ENCODE assay signal across 32 mouse cellular contexts in the genomic region with DNA sequence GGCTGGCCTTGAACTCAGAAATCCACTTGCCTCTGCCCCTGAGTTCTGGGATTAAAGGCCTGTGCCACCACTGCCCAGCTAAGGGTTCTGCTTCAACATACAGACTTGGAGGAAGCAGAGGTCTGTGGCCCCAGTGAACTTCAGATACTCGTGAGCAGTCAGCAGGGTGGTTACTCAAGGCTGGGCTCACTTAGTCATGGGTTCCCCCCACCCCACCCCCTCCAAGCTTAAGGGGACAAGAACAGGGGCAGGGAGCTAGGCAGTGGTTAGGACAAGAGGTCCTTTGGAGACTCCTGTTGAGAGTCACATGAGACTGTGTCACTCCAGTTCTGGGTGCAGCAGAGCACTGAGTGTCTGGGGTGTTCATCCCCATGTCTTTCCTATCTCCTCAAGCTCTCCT. TPM values are rescaled to one million over a fixed set of nuclear protein-coding genes. Genes with fewer than 3 reads are reported as not detected.
DNase-seq lines count a peak whose midpoint lies in the region; ATAC-seq lines count a peak whose summit lies in the region.
"Had no signal": no experiment of that assay in that cellular context is flagged by ENCODE, and none has a peak within 500 bp of the region (broad histone marks: within the 10 kb centered on the region; RNA-seq: fewer than 3 reads in every experiment).

No protein-coding gene starts in this region.

- no peak overlapping the region for H3K9ac ChIP-seq in forebrain, embryonic 14.5 days (ENCODE audit: low read length)
- H3K9ac ChIP-seq: embryonic facial prominence, embryonic 15.5 days; forebrain, embryonic 13.5 days; heart, embryonic 12.5 days; hindbrain, embryonic 13.5 days; limb, embryonic 15.5 days; liver, embryonic 13.5 days; lung, embryonic 14.5 days; midbrain, embryonic 12.5 days; neural tube, embryonic 13.5 days had no signal

- no peak for DNase-seq in forebrain, embryonic 10.5 days (ENCODE audit: extremely low spot score, low spot score)
- no peak for DNase-seq in forebrain, embryonic 14.5 days (ENCODE audit: low spot score)
- no peak for DNase-seq in layer of hippocampus, postnatal 25 days (ENCODE audit: extremely low spot score in 1 of 2, low spot score in 1 of 2)
- DNase-seq in natural killer cell, adult 2 months (ENCODE audit: low spot score in 2 of 2), result no peak
- DNase-seq: B cell, adult 2 months; cerebellum, adult 8-10 months; cerebellum, postnatal 25 days; gastrocnemius, adult 2 months; gastrocnemius, postnatal 36 days; heart, adult 2 months; heart, postnatal 4 days; kidney, adult 2 months; kidney, postnatal 4 days; layer of hippocampus, postnatal 36 days; liver, embryonic 13.5 days; lung, embryonic 14.5 days; right cerebral cortex, postnatal 4 days had no signal

- 0 out of 2 replicates have a peak overlapping the region, but pooled peaks have one; percentile 20 for H3K27ac ChIP-seq in forebrain, embryonic 10.5 days
- H3K27ac ChIP-seq in forebrain, embryonic 14.5 days (ENCODE audit: low read depth, low read length), result no peak overlapping the region
- H3K27ac ChIP-seq in macrophage, result peak overlapping the region; percentile 95
- H3K27ac ChIP-seq: embryonic facial prominence, embryonic 10.5 days; embryonic facial prominence, embryonic 15.5 days; forebrain, embryonic 13.5 days; gastrocnemius, adult 2 months; heart, adult 2 months; hindbrain, embryonic 13.5 days; kidney, postnatal 0 days; limb, embryonic 10.5 days; limb, embryonic 15.5 days; liver, embryonic 13.5 days; midbrain, embryonic 12.5 days; neural tube, embryonic 13.5 days had no signal

- H3K27me3 ChIP-seq in forebrain, embryonic 10.5 days (ENCODE audit: poor library complexity, severe bottlenecking), result peaks cover 1% of the 10 kb centered on the region; the same call in 1 of the 2 replicates
- H3K27me3 ChIP-seq in forebrain, embryonic 14.5 days (replicated peaks; ENCODE audit: control insufficient read depth, insufficient read depth, low read length), result no peaks in the 10 kb centered on the region
- H3K27me3 ChIP-seq in megakaryocyte, embryonic 14.5 days (replicated peaks), result peaks cover 37% of the 10 kb centered on the region
- H3K27me3 ChIP-seq: embryonic facial prominence, embryonic 15.5 days; forebrain, embryonic 13.5 days; hindbrain, embryonic 13.5 days; limb, embryonic 15.5 days; liver, embryonic 13.5 days; midbrain, embryonic 12.5 days; neural tube, embryonic 13.5 days had no signal

- no peak for ATAC-seq in forebrain, embryonic 14.5 days
- no peak for ATAC-seq in megakaryocyte, adult 5-6 weeks (ENCODE audit: poor library complexity, severe bottlenecking)
- ATAC-seq: activated CD4-positive, CD25-positive, alpha-beta regulatory T cell, adult 4 months; forebrain, embryonic 13.5 days had no signal

- H3K4me2 ChIP-seq in forebrain, embryonic 14.5 days (ENCODE audit: low read length), result no peak overlapping the region
- H3K4me2 ChIP-seq: embryonic facial prominence, embryonic 15.5 days; forebrain, embryonic 13.5 days; heart, embryonic 12.5 days; hindbrain, embryonic 13.5 days; limb, embryonic 15.5 days; liver, embryonic 13.5 days; lung, embryonic 14.5 days; midbrain, embryonic 12.5 days; neural tube, embryonic 13.5 days had no signal

- H3K79me2 ChIP-seq in macrophage (ENCODE audit: inconsistent target), result no peaks in the 10 kb centered on the region

- no peaks in the 10 kb centered on the region for H3K9me3 ChIP-seq in forebrain, embryonic 10.5 days
- H3K9me3 ChIP-seq in forebrain, embryonic 14.5 days (replicated peaks; ENCODE audit: control insufficient read depth, low read length), result no peaks in the 10 kb centered on the region
- no peaks in the 10 kb centered on the region for H3K9me3 ChIP-seq in megakaryocyte, embryonic 14.5 days
- H3K9me3 ChIP-seq: embryonic facial prominence, embryonic 10.5 days; embryonic facial prominence, embryonic 15.5 days; forebrain, embryonic 13.5 days; heart, embryonic 12.5 days; hindbrain, embryonic 13.5 days; limb, embryonic 10.5 days; limb, embryonic 15.5 days; liver, embryonic 13.5 days; midbrain, embryonic 12.5 days; neural tube, embryonic 13.5 days had no signal

- peaks cover 26% of the 10 kb centered on the region for H3K4me1 ChIP-seq in forebrain, embryonic 10.5 days
- no peaks in the 10 kb centered on the region for H3K4me1 ChIP-seq in forebrain, embryonic 14.5 days (ENCODE audit: control insufficient read depth, insufficient read depth, low read length)
- H3K4me1 ChIP-seq in megakaryocyte, embryonic 14.5 days, result peaks cover 80% of the 10 kb centered on the region

- H3K4me3 ChIP-seq in forebrain, embryonic 10.5 days, result no peak overlapping the region
- no peak overlapping the region for H3K4me3 ChIP-seq in forebrain, embryonic 14.5 days (ENCODE audit: low read depth, low read length)
- H3K4me3 ChIP-seq in megakaryocyte, embryonic 14.5 days (replicated peaks), result peak overlapping the region; percentile 9
- H3K4me3 ChIP-seq in macrophage (ENCODE audit: inconsistent target), result no peak overlapping the region
- H3K4me3 ChIP-seq: embryonic facial prominence, embryonic 10.5 days; embryonic facial prominence, embryonic 15.5 days; forebrain, embryonic 13.5 days; gastrocnemius, adult 2 months; heart, adult 2 months; heart, embryonic 12.5 days; hindbrain, embryonic 13.5 days; limb, embryonic 10.5 days; limb, embryonic 15.5 days; liver, embryonic 13.5 days; midbrain, embryonic 12.5 days; myocyte; neural tube, embryonic 13.5 days had no signal

- WGBS in forebrain, embryonic 10.5 days, result 63% methylated on average over 1 of the region's 1 CpGs
- 52% methylated on average over 1 of the region's 1 CpGs for WGBS in forebrain, embryonic 14.5 days
- WGBS in macrophage (ENCODE audit: missing documents), result 0% methylated on average over 1 of the region's 1 CpGs

- no peaks in the 10 kb centered on the region for H3K36me3 ChIP-seq in forebrain, embryonic 10.5 days (replicated peaks)
- H3K36me3 ChIP-seq in forebrain, embryonic 14.5 days (ENCODE audit: control insufficient read depth, insufficient read depth, low read length), result no peaks in the 10 kb centered on the region
- H3K36me3 ChIP-seq in megakaryocyte, embryonic 14.5 days (replicated peaks; ENCODE audit: low read length), result no peaks in the 10 kb centered on the region
- no peaks in the 10 kb centered on the region for H3K36me3 ChIP-seq in macrophage (ENCODE audit: inconsistent target)
- H3K36me3 ChIP-seq: embryonic facial prominence, embryonic 10.5 days; embryonic facial prominence, embryonic 15.5 days; heart, embryonic 12.5 days; hindbrain, embryonic 13.5 days; limb, embryonic 10.5 days; limb, embryonic 15.5 days; liver, embryonic 13.5 days; midbrain, embryonic 12.5 days; neural tube, embryonic 13.5 days had no signal

RNA-seq across cellular contexts. Expression of a gene that starts 7.5 kb away (rescaled TPM):
- polyA plus RNA-seq in forebrain, embryonic 10.5 days (2016; fragmentation: Nextera tagmentation; extraction: Ambion mirVana), result 3.3 and 3.9 TPM in 2 replicates
- polyA plus RNA-seq in forebrain, embryonic 14.5 days (2014; fragmentation: Nextera tagmentation; extraction: Ambion mirVana), result 3.6 and 4.2 TPM in 2 replicates
- polyA plus RNA-seq in megakaryocyte, embryonic 14.5 days (2012; ENCODE audit: insufficient read depth, low replicate concordance), result 6.4 and 8.7 TPM in 2 replicates
- total RNA-seq in megakaryocyte, adult 5-6 weeks (2015), result not detected in 2 replicates
- total RNA-seq in megakaryocyte, adult 5-6 weeks (2017), result not detected in 2 replicates
- total RNA-seq in macrophage (2018; cell fraction: chromatin; rRNA removed), result 10 to 100 TPM; 14.6 to 97.4 (median 44.6) TPM
- 100 to 1,000 TPM in 10 of 26 experiments, 10 to 100 TPM in 16; 40.7 to 147 (median 81.3) TPM for total RNA-seq in macrophage (2018; cell fraction: cytosol; rRNA removed)
- 100 to 1,000 TPM in 1 of 26 experiments, 10 to 100 TPM in 25; 29.3 to 112 (median 68.2) TPM for total RNA-seq in macrophage (2018; cell fraction: nucleus; rRNA removed)
- 33.1 to 77.6 TPM (median 57.0 TPM) in 3 replicates for polyA plus RNA-seq in macrophage (2018)
- total RNA-seq in layer of hippocampus, postnatal 25 days (2021), result 1 to 10 TPM; 7.5 to 7.7 TPM

RNA-seq across cellular contexts. Expression of a gene that starts 18.7 kb away (rescaled TPM):
- polyA plus RNA-seq in forebrain, embryonic 10.5 days (2016; fragmentation: Nextera tagmentation; extraction: Ambion mirVana), result 0.41 and 0.50 TPM in 2 replicates
- 0.14 and 0.24 TPM in 2 replicates for polyA plus RNA-seq in forebrain, embryonic 14.5 days (2014; fragmentation: Nextera tagmentation; extraction: Ambion mirVana)
- polyA plus RNA-seq in megakaryocyte, embryonic 14.5 days (2012; ENCODE audit: insufficient read depth, low replicate concordance), result not detected in 2 replicates
- total RNA-seq in megakaryocyte, adult 5-6 weeks (2015), result not detected in 2 replicates
- total RNA-seq in megakaryocyte, adult 5-6 weeks (2017), result 1.3 TPM in 1 of 2 replicates, not detected in the other
- total RNA-seq in macrophage (2018; cell fraction: chromatin; rRNA removed), result 1 to 10 TPM in 2 of 26 experiments, under 1 TPM in 2, not detected in 22; 0.62 to 1.3 (median 1.0) TPM
- total RNA-seq in macrophage (2018; cell fraction: cytosol; rRNA removed), result under 1 TPM in 7 of 26 experiments, not detected in 19; 0.05 to 0.24 (median 0.07) TPM
- total RNA-seq in macrophage (2018; cell fraction: nucleus; rRNA removed), result 1 to 10 TPM in 2 of 26 experiments, under 1 TPM in 4, not detected in 20; 0.28 to 1.1 (median 0.42) TPM
- polyA plus RNA-seq in macrophage (2018), result 0.06 TPM in 1 of 3 replicates, not detected in the others
- 1 to 10 TPM in 1 of 2 experiments, under 1 TPM in 1; 0.79 to 1.3 TPM for total RNA-seq in layer of hippocampus, postnatal 25 days (2021)
